Mouse (Mus musculus) midbrain, embryonic 16.5 days (tissue): ENCODE measurements around the gene Use1. TPM values are rescaled to one million over a fixed set of nuclear protein-coding genes. Genes with fewer than 3 reads are reported as not detected.

Experiments
- ATAC-seq: fragments of 200-750 bp; cut with Nextera tagmentation; 2 replicates; pipeline ENCODE4 v1.8.0; 2017; ENCODE audit warnings: moderate TSS enrichment
- H3K27ac ChIP-seq: fragments of 300-500 bp; sonication (generic); 2 replicates; pipeline ENCODE4 v1.5.1; 2014; ENCODE audit warnings: mild to moderate bottlenecking, low read length, mixed read lengths
- H3K27me3 ChIP-seq: fragments of 300-500 bp; sonication (generic); 2 replicates; pipeline ENCODE4 v1.6.1; 2014; ENCODE audit warnings: low read depth, low read length, mixed read lengths; ENCODE audit not compliant: control insufficient read depth, insufficient read depth
- H3K36me3 ChIP-seq: fragments of 300-500 bp; sonication (generic); 2 replicates; pipeline ENCODE4 v1.6.1; 2014; ENCODE audit warnings: mild to moderate bottlenecking, low read length, moderate library complexity, mixed read lengths; ENCODE audit not compliant: control insufficient read depth, insufficient read depth
- H3K4me1 ChIP-seq: fragments of 300-500 bp; sonication (generic); 2 replicates; pipeline ENCODE4 v1.6.1; 2014; ENCODE audit warnings: mild to moderate bottlenecking, low read length, mixed read lengths; ENCODE audit not compliant: control insufficient read depth, insufficient read depth
- H3K4me2 ChIP-seq: fragments of 300-500 bp; sonication (generic); 2 replicates; pipeline ENCODE4 v1.6.1; 2014; ENCODE audit warnings: mild to moderate bottlenecking, low read length, mixed read lengths
- H3K4me3 ChIP-seq: fragments of 300-500 bp; sonication (generic); 2 replicates; pipeline ENCODE4 v1.5.1; 2014; ENCODE audit warnings: low read depth, mild to moderate bottlenecking, low read length, moderate library complexity, mixed read lengths
- H3K9ac ChIP-seq: fragments of 300-500 bp; sonication (generic); 2 replicates; pipeline ENCODE4 v1.6.1; 2014; ENCODE audit warnings: low read depth, low read length, mixed read lengths
- H3K9me3 ChIP-seq: fragments of 300-500 bp; sonication (generic); replicated peaks from 2 replicates; pipeline ENCODE4 v1.6.1; 2014; ENCODE audit warnings: mild to moderate bottlenecking, low read length, mixed read lengths; ENCODE audit not compliant: control insufficient read depth, poor library complexity, severe bottlenecking
- WGBS: fragments of 180-500 bp; shearing (Covaris S2); extraction: QIAGEN DNeasy Blood & Tissue Kit; methylation state at CpG from one replicate; pipeline ENCODE4 v1.1.7; 2014; 5-methylcytosine and 5-hydroxymethylcytosine counted together
- polyA plus RNA-seq: library from polyadenylated mRNA; unstranded; fragments of >200 nt; fragmentation: Nextera tagmentation; extraction: Ambion mirVana; gene quantifications from 2 replicates; pipeline ENCODE4 v1.2.1, GENCODE M21; 2015

The Use1 gene
- polyA plus RNA-seq, 1 experiment from 2014 or later, result 123 TPM

- ATAC-seq, result no peak
- Histone ChIP-seq H3K4me2 (no peak overlapping the region), H3K9me3 (no peaks in the 10 kb centered on the region), H3K4me1 (no peaks in the 10 kb centered on the region), H3K36me3 (peaks cover 76% of the 10 kb centered on the region), H3K9ac (no peak overlapping the region), H3K27ac (no peak overlapping the region), H3K27me3 (no peaks in the 10 kb centered on the region), H3K4me3 (no peak overlapping the region)
- 97% methylated on average over 1 of the region's 1 CpGs for WGBS
Observed at GRCm38 (mm10) chr8:71351520-71351919, 15.1 kb upstream of the Use1 start.

- peaks cover 57% of the 10 kb centered on the region for H3K36me3 ChIP-seq
- no peak overlapping the region for H3K9ac ChIP-seq
- ATAC-seq, result no peak
- no peak overlapping the region for H3K27ac ChIP-seq
- no peak overlapping the region for H3K4me3 ChIP-seq
- H3K4me2 ChIP-seq, result no peak overlapping the region
- no peaks in the 10 kb centered on the region for H3K27me3 ChIP-seq
- no peaks in the 10 kb centered on the region for H3K4me1 ChIP-seq
- WGBS, result 80% methylated on average over 3 of the region's 3 CpGs
- H3K9me3 ChIP-seq, result no peaks in the 10 kb centered on the region
Observed at GRCm38 (mm10) chr8:71358026-71358425, 8.6 kb upstream of the Use1 start.

DNA sequence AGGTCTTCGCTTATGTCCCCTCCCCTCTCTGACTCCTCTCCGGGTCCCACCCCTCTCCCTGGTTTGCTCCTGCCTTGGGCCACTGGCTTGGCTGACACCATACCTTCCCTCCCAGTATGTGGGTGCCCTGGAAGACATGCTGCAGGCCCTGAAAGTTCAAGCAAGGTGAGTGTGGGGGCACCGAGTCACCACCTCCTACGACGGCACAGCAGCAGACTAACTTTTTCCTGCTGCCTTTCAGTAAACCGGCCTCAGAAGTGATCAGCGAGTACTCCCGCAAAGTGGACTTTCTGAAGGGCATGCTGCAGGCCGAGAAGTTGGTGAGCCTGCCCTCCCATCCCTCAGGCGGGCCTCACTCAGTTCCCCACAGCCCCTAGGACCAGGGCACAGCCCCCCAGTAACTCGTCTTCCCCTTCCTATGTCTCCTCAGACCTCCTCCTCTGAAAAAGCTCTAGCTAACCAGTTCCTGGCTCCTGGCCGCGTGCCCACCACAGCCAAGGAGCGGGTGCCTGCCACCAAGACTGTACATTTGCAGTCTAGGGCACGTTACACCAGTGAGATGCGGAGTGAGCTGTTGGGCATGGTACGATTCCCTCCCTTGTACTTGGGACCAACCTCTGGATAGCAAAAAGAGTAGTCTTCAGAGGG, 1.0 kb downstream of the Use1 start:
- WGBS, result 49% methylated on average over 17 of the region's 17 CpGs
- Histone ChIP-seq H3K4me2 (peak overlapping the region; percentile 79), H3K27me3 (no peaks in the 10 kb centered on the region), H3K9ac (peak overlapping the region; percentile 74), H3K36me3 (no peaks in the 10 kb centered on the region), H3K27ac (peak overlapping the region; percentile 95), H3K4me1 (peaks cover 24% of the 10 kb centered on the region), H3K9me3 (no peaks in the 10 kb centered on the region), H3K4me3 (peak overlapping the region; percentile 63)
- no peak for ATAC-seq

GRCm38 (mm10) chr8:71368366-71368765, 1.7 kb downstream of the Use1 start:
- H3K9ac ChIP-seq, result no peak overlapping the region
- ATAC-seq, result no peak
- H3K27ac ChIP-seq, result no peak overlapping the region
- H3K4me1 ChIP-seq, result peaks cover 24% of the 10 kb centered on the region
- H3K4me3 ChIP-seq, result no peak overlapping the region
- no peaks in the 10 kb centered on the region for H3K9me3 ChIP-seq
- H3K27me3 ChIP-seq, result no peaks in the 10 kb centered on the region
- H3K36me3 ChIP-seq, result no peaks in the 10 kb centered on the region
- peak overlapping the region; percentile 79; the same call in 1 of the 2 replicates for H3K4me2 ChIP-seq

GRCm38 (mm10) chr8:71369040-71369718, 2.5 kb downstream of the Use1 start:
- Histone ChIP-seq H3K9me3 (no peaks in the 10 kb centered on the region), H3K4me3 (no peak overlapping the region), H3K36me3 (peaks cover 4% of the 10 kb centered on the region; the same call in 1 of the 2 replicates), H3K9ac (no peak overlapping the region), H3K27me3 (no peaks in the 10 kb centered on the region), H3K4me1 (peaks cover 24% of the 10 kb centered on the region), H3K27ac (no peak overlapping the region), H3K4me2 (no peak overlapping the region)
- ATAC-seq, result no peak
- WGBS, result 95% methylated on average over 10 of the region's 10 CpGs

DNA sequence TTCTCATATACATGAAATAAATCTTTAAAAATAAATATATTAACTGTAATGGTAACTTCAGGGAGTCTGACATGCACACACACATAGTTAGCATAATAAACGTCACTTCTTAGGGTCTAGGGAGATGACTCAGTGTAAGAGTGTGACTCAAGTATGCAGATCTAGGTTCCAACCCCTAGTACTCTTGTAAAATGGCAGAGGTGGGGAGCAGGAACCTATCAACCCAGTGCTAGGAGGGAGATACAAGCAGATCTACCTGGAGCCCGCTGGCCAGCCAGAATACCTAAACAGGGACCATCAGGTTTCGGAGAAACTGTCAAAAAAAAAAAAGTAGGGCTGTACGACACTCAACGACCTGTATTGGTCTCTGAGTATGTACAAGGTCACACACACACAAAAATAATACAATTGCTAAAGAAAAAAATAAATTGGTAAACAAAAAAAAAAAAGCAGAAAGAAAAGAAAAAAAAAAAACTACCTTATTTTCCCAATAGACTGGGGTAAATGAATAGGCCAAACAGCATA, 4.1 kb downstream of the Use1 start:
- Histone ChIP-seq H3K4me1 (peaks cover 31% of the 10 kb centered on the region), H3K4me2 (peak overlapping the region; percentile 53), H3K4me3 (peak overlapping the region; percentile 78), H3K9me3 (no peaks in the 10 kb centered on the region), H3K27me3 (no peaks in the 10 kb centered on the region), H3K36me3 (peaks cover 6% of the 10 kb centered on the region; the same call in 1 of the 2 replicates), H3K27ac (peak overlapping the region; percentile 81), H3K9ac (peak overlapping the region; percentile 84)
- whole genome bisulfite sequencing, result 26% methylated on average over 5 of the region's 5 CpGs
- ATAC-seq, result no peak

- H3K4me3 ChIP-seq, result peak within 1 kb of the TSS; percentile 78
- peaks cover 6% of the 10 kb centered on the region; the same call in 1 of the 2 replicates for H3K36me3 ChIP-seq
- H3K27me3 ChIP-seq, result no peaks in the 10 kb centered on the region
- peak within 1 kb of the TSS; percentile 53 for H3K4me2 ChIP-seq
- peaks cover 31% of the 10 kb centered on the region for H3K4me1 ChIP-seq
- ATAC-seq, result peak; percentile 85
- under 1% methylated on average over 66 of the region's 68 CpGs for WGBS
- H3K9me3 ChIP-seq, result no peaks in the 10 kb centered on the region
- peak within 1 kb of the TSS; percentile 84 for H3K9ac ChIP-seq
- peak within 1 kb of the TSS; percentile 81 for H3K27ac ChIP-seq
Observed at GRCm38 (mm10) chr8:71371236-71371848, 4.7 kb downstream of the Use1 start, which contains the start of gene Ocel1. Gene Ocel1, plus strand, starts transcription at chr8:71371298.

- no peak overlapping the region for H3K4me3 ChIP-seq
- no peak overlapping the region for H3K27ac ChIP-seq
- 86% methylated on average over 12 of the region's 12 CpGs for WGBS
- no peak overlapping the region for H3K4me2 ChIP-seq
- H3K9ac ChIP-seq, result no peak overlapping the region
- peaks cover 6% of the 10 kb centered on the region; the same call in 1 of the 2 replicates for H3K36me3 ChIP-seq
- peaks cover 33% of the 10 kb centered on the region for H3K4me1 ChIP-seq
- no peaks in the 10 kb centered on the region for H3K27me3 ChIP-seq
- H3K9me3 ChIP-seq, result no peaks in the 10 kb centered on the region
- ATAC-seq, result no peak
Observed at GRCm38 (mm10) chr8:71372427-71372826, 5.8 kb downstream of the Use1 start.
